Mouse (Mus musculus): ENCODE data around the gene Ubac1. TPM values are rescaled to one million over a fixed set of nuclear protein-coding genes. Genes with fewer than 3 reads are reported as not detected.
A peak's percentile ranks its signal among the peaks of the same experiment; 100 is the strongest.

The Ubac1 gene
- polyA plus RNA-seq, 1 experiment from 2014 or later, result 155 TPM

- H3K9ac ChIP-seq (replicated peaks; ENCODE audit: low read depth, low read length), result no peak overlapping the region
- no peak for ATAC-seq (ENCODE audit: low read depth)
- no peaks in the 10 kb centered on the region for H3K36me3 ChIP-seq (ENCODE audit: control insufficient read depth, insufficient read depth, low read length)
- H3K9me3 ChIP-seq (ENCODE audit: control insufficient read depth, low read length), result no peaks in the 10 kb centered on the region
- peaks cover 12% of the 10 kb centered on the region for H3K4me1 ChIP-seq (ENCODE audit: control insufficient read depth, insufficient read depth, low read length)
- 65% methylated on average over 6 of the region's 6 CpGs for WGBS
- no peak overlapping the region for H3K27ac ChIP-seq (ENCODE audit: low read depth, low read length)
- no peak overlapping the region for H3K4me3 ChIP-seq (ENCODE audit: low read depth, low read length)
- H3K27me3 ChIP-seq (ENCODE audit: control insufficient read depth, insufficient read depth, low read length), result no peaks in the 10 kb centered on the region
- no peak overlapping the region for H3K4me2 ChIP-seq (ENCODE audit: low read depth, low read length)
These were observed 15.8 kb upstream of the Ubac1 start for GRCm38 (mm10) chr2:26037386-26037785.

GRCm38 (mm10) chr2:26034344-26035050 is 12.9 kb upstream of the Ubac1 start:
- H3K27me3 ChIP-seq (ENCODE audit: control insufficient read depth, insufficient read depth, low read length), result no peaks in the 10 kb centered on the region
- no peaks in the 10 kb centered on the region for H3K36me3 ChIP-seq (ENCODE audit: control insufficient read depth, insufficient read depth, low read length)
- H3K4me3 ChIP-seq (ENCODE audit: low read depth, low read length), result no peak overlapping the region
- H3K4me2 ChIP-seq (ENCODE audit: low read depth, low read length), result no peak overlapping the region; the same call in 1 of the 2 replicates
- no peak overlapping the region; the same call in 1 of the 2 replicates for H3K27ac ChIP-seq (ENCODE audit: low read depth, low read length)
- H3K4me1 ChIP-seq (ENCODE audit: control insufficient read depth, insufficient read depth, low read length), result peaks cover 4% of the 10 kb centered on the region
- no peak overlapping the region for H3K9ac ChIP-seq (replicated peaks; ENCODE audit: low read depth, low read length)
- WGBS, result 51% methylated on average over 15 of the region's 15 CpGs
- H3K9me3 ChIP-seq (ENCODE audit: control insufficient read depth, low read length), result no peaks in the 10 kb centered on the region
- peak; percentile 59; the same call in 1 of the 2 replicates for ATAC-seq (ENCODE audit: low read depth)

GRCm38 (mm10) chr2:26030288-26030687 is 8.7 kb upstream of the Ubac1 start:
- no peak overlapping the region for H3K4me2 ChIP-seq (ENCODE audit: low read depth, low read length)
- H3K36me3 ChIP-seq (ENCODE audit: control insufficient read depth, insufficient read depth, low read length), result no peaks in the 10 kb centered on the region
- H3K27me3 ChIP-seq (ENCODE audit: control insufficient read depth, insufficient read depth, low read length), result no peaks in the 10 kb centered on the region
- ATAC-seq (ENCODE audit: low read depth), result no peak
- no peak overlapping the region for H3K27ac ChIP-seq (ENCODE audit: low read depth, low read length)
- no peaks in the 10 kb centered on the region for H3K9me3 ChIP-seq (ENCODE audit: control insufficient read depth, low read length)
- no peak overlapping the region for H3K4me3 ChIP-seq (ENCODE audit: low read depth, low read length)
- H3K9ac ChIP-seq (replicated peaks; ENCODE audit: low read depth, low read length), result no peak overlapping the region
- peaks cover 4% of the 10 kb centered on the region for H3K4me1 ChIP-seq (ENCODE audit: control insufficient read depth, insufficient read depth, low read length)
- 50% methylated on average over 3 of the region's 3 CpGs for WGBS

- ATAC-seq (ENCODE audit: low read depth), result no peak
- H3K4me1 ChIP-seq (ENCODE audit: control insufficient read depth, insufficient read depth, low read length), result peaks cover 8% of the 10 kb centered on the region
- no peak overlapping the region for H3K4me2 ChIP-seq (ENCODE audit: low read depth, low read length)
- H3K27ac ChIP-seq (ENCODE audit: low read depth, low read length), result no peak overlapping the region
- H3K9ac ChIP-seq (replicated peaks; ENCODE audit: low read depth, low read length), result no peak overlapping the region
- H3K36me3 ChIP-seq (ENCODE audit: control insufficient read depth, insufficient read depth, low read length), result no peaks in the 10 kb centered on the region
- no peaks in the 10 kb centered on the region for H3K27me3 ChIP-seq (ENCODE audit: control insufficient read depth, insufficient read depth, low read length)
- no peaks in the 10 kb centered on the region for H3K9me3 ChIP-seq (ENCODE audit: control insufficient read depth, low read length)
- WGBS, result 32% methylated on average over 4 of the region's 4 CpGs
- no peak overlapping the region for H3K4me3 ChIP-seq (ENCODE audit: low read depth, low read length)
These were observed 2.9 kb upstream of the Ubac1 start for GRCm38 (mm10) chr2:26024138-26025075.

- Histone ChIP-seq H3K4me2 (ENCODE audit: low read depth, low read length) (no peak overlapping the region), H3K27ac (ENCODE audit: low read depth, low read length) (no peak overlapping the region), H3K27me3 (ENCODE audit: control insufficient read depth, insufficient read depth, low read length) (no peaks in the 10 kb centered on the region), H3K4me1 (ENCODE audit: control insufficient read depth, insufficient read depth, low read length) (peaks cover 8% of the 10 kb centered on the region), H3K36me3 (ENCODE audit: control insufficient read depth, insufficient read depth, low read length) (no peaks in the 10 kb centered on the region), H3K9me3 (ENCODE audit: control insufficient read depth, low read length) (no peaks in the 10 kb centered on the region), H3K4me3 (ENCODE audit: low read depth, low read length) (no peak overlapping the region), H3K9ac (replicated peaks; ENCODE audit: low read depth, low read length) (no peak overlapping the region)
- ATAC-seq (ENCODE audit: low read depth), result no peak
- 92% methylated on average over 1 of the region's 1 CpGs for WGBS
These were observed 1.1 kb upstream of the Ubac1 start for GRCm38 (mm10) chr2:26022626-26023025.

GRCm38 (mm10) chr2:26022258-26022565 is 665 bp upstream of the Ubac1 start:
- no peak overlapping the region for H3K4me3 ChIP-seq (ENCODE audit: low read depth, low read length)
- WGBS, result 81% methylated on average over 8 of the region's 8 CpGs
- no peak; the same call in 1 of the 2 replicates for ATAC-seq (ENCODE audit: low read depth)
- H3K9me3 ChIP-seq (ENCODE audit: control insufficient read depth, low read length), result no peaks in the 10 kb centered on the region
- no peak overlapping the region for H3K9ac ChIP-seq (replicated peaks; ENCODE audit: low read depth, low read length)
- H3K4me1 ChIP-seq (ENCODE audit: control insufficient read depth, insufficient read depth, low read length), result peaks cover 8% of the 10 kb centered on the region
- H3K27me3 ChIP-seq (ENCODE audit: control insufficient read depth, insufficient read depth, low read length), result no peaks in the 10 kb centered on the region
- H3K27ac ChIP-seq (ENCODE audit: low read depth, low read length), result no peak overlapping the region
- peak overlapping the region; percentile 30; the same call in 1 of the 2 replicates for H3K4me2 ChIP-seq (ENCODE audit: low read depth, low read length)
- no peaks in the 10 kb centered on the region for H3K36me3 ChIP-seq (ENCODE audit: control insufficient read depth, insufficient read depth, low read length)

- WGBS, result 2% methylated on average over 38 of the region's 38 CpGs
These were observed 610 bp downstream of the Ubac1 start for GRCm38 (mm10) chr2:26020714-26021560.

GRCm38 (mm10) chr2:26019923-26020322 is 1.6 kb downstream of the Ubac1 start:
- no peak for ATAC-seq (ENCODE audit: low read depth)
- H3K27ac ChIP-seq (ENCODE audit: low read depth, low read length), result no peak overlapping the region

More at GRCm38 (mm10) chr2:26020714-26021560, 610 bp downstream of the Ubac1 start:
- H3K9me3 ChIP-seq (ENCODE audit: control insufficient read depth, low read length), result no peaks in the 10 kb centered on the region
- H3K4me1 ChIP-seq (ENCODE audit: control insufficient read depth, insufficient read depth, low read length), result peaks cover 8% of the 10 kb centered on the region
- H3K4me2 ChIP-seq (ENCODE audit: low read depth, low read length), result peak overlapping the region; percentile 63
- peak overlapping the region; percentile 74 for H3K4me3 ChIP-seq (ENCODE audit: low read depth, low read length)
- H3K27me3 ChIP-seq (ENCODE audit: control insufficient read depth, insufficient read depth, low read length), result no peaks in the 10 kb centered on the region
- peak overlapping the region; percentile 81 for H3K9ac ChIP-seq (replicated peaks; ENCODE audit: low read depth, low read length)
- H3K27ac ChIP-seq (ENCODE audit: low read depth, low read length), result peak overlapping the region; percentile 74
- no peak; the same call in none of the 2 replicates for ATAC-seq (ENCODE audit: low read depth)
- H3K36me3 ChIP-seq (ENCODE audit: control insufficient read depth, insufficient read depth, low read length), result peaks cover 2% of the 10 kb centered on the region; the same call in 1 of the 2 replicates

More at GRCm38 (mm10) chr2:26019923-26020322, 1.6 kb downstream of the Ubac1 start:
- Histone ChIP-seq H3K4me2 (ENCODE audit: low read depth, low read length) (peak overlapping the region; percentile 63; the same call in 1 of the 2 replicates), H3K9ac (replicated peaks; ENCODE audit: low read depth, low read length) (no peak overlapping the region), H3K4me3 (ENCODE audit: low read depth, low read length) (no peak overlapping the region), H3K36me3 (ENCODE audit: control insufficient read depth, insufficient read depth, low read length) (peaks cover 9% of the 10 kb centered on the region; the same call in 1 of the 2 replicates), H3K9me3 (ENCODE audit: control insufficient read depth, low read length) (no peaks in the 10 kb centered on the region), H3K27me3 (ENCODE audit: control insufficient read depth, insufficient read depth, low read length) (no peaks in the 10 kb centered on the region), H3K4me1 (ENCODE audit: control insufficient read depth, insufficient read depth, low read length) (peaks cover 8% of the 10 kb centered on the region)
- WGBS, result 90% methylated on average over 3 of the region's 3 CpGs
